Mouse (Mus musculus) heart, embryonic 16.5 days (tissue): ENCODE measurements at regions not wholly inside any gene's neighbourhood (a gene's known extent, or its start where the extent isn't known, plus 50 kb on each side); places are given as distances from the start of the nearest gene placed in this dataset.

ENCODE experiments used
- ATAC-seq: fragments of 200-750 bp; cut with Nextera tagmentation; replicated peaks from 2 replicates; pipeline ENCODE4 v1.8.0; 2017; ENCODE audit warnings: moderate number of reproducible peaks; ENCODE audit not compliant: insufficient read depth, low FRiP score; ENCODE audit errors: extremely low read depth
- H3K27ac ChIP-seq: fragments of 300-500 bp; sonication (generic); 2 replicates; pipeline ENCODE4 v1.5.1; 2014; ENCODE audit warnings: mild to moderate bottlenecking, low read length, control low read depth, moderate library complexity
- H3K27me3 ChIP-seq: fragments of 300-500 bp; sonication (generic); 2 replicates; pipeline ENCODE4 v1.6.1; 2014; ENCODE audit warnings: low read length, mixed read lengths; ENCODE audit not compliant: control insufficient read depth, insufficient read depth
- H3K36me3 ChIP-seq: fragments of 300-500 bp; sonication (generic); 2 replicates; pipeline ENCODE4 v1.6.1; 2014; ENCODE audit not compliant: control insufficient read depth, insufficient read depth
- H3K4me1 ChIP-seq: fragments of 300-500 bp; sonication (generic); 2 replicates; pipeline ENCODE4 v1.6.1; 2014; ENCODE audit warnings: low read length, mixed read lengths; ENCODE audit not compliant: control insufficient read depth, insufficient read depth
- H3K4me2 ChIP-seq: fragments of 300-500 bp; sonication (generic); 2 replicates; pipeline ENCODE4 v1.6.1; 2014; ENCODE audit warnings: low read depth, mild to moderate bottlenecking, control low read depth, low read length
- H3K4me3 ChIP-seq: fragments of 300-500 bp; sonication (generic); 2 replicates; pipeline ENCODE4 v1.5.1; 2014; ENCODE audit warnings: mild to moderate bottlenecking, control low read depth, low read length
- H3K9ac ChIP-seq: fragments of 300-500 bp; sonication (generic); 2 replicates; pipeline ENCODE4 v1.6.1; 2014; ENCODE audit warnings: low read length, control low read depth
- H3K9me3 ChIP-seq: fragments of 300-500 bp; sonication (generic); replicated peaks from 2 replicates; pipeline ENCODE4 v1.6.1; 2016; ENCODE audit warnings: low read length; ENCODE audit not compliant: control insufficient read depth
- WGBS: fragments of 180-500 bp; shearing (Covaris S2); extraction: QIAGEN DNeasy Blood & Tissue Kit; methylation state at CpG from one replicate; pipeline ENCODE4 v1.1.7; 2014; 5-methylcytosine and 5-hydroxymethylcytosine counted together

- no peak overlapping the region for H3K4me3 ChIP-seq
- no peak overlapping the region for H3K27ac ChIP-seq
- H3K9me3 ChIP-seq = no peaks in the 10 kb centered on the region
- H3K36me3 ChIP-seq = no peaks in the 10 kb centered on the region
- no peak overlapping the region for H3K9ac ChIP-seq
- 67% methylated on average over 4 of the region's 4 CpGs for WGBS
- no peaks in the 10 kb centered on the region for H3K27me3 ChIP-seq
- no peaks in the 10 kb centered on the region for H3K4me1 ChIP-seq
- no peak overlapping the region for H3K4me2 ChIP-seq
- ATAC-seq = no peak
Observed at GRCm38 (mm10) chr3:152006747-152007146, 159.3 kb downstream of the Gipc2 start.

- no peak overlapping the region for H3K4me2 ChIP-seq
- no peaks in the 10 kb centered on the region for H3K9me3 ChIP-seq
- 74% methylated on average over 3 of the region's 3 CpGs for WGBS
- H3K4me3 ChIP-seq = no peak overlapping the region
- H3K27me3 ChIP-seq = no peaks in the 10 kb centered on the region
- H3K4me1 ChIP-seq = no peaks in the 10 kb centered on the region
- no peak overlapping the region for H3K9ac ChIP-seq
- ATAC-seq = no peak
- H3K27ac ChIP-seq = no peak overlapping the region
- H3K36me3 ChIP-seq = no peaks in the 10 kb centered on the region
Observed at GRCm38 (mm10) chr3:152005366-152006025, 160.5 kb downstream of the Gipc2 start.

- H3K27ac ChIP-seq = no peak overlapping the region
- no peaks in the 10 kb centered on the region for H3K27me3 ChIP-seq
- no peak for ATAC-seq
- H3K4me1 ChIP-seq = no peaks in the 10 kb centered on the region
- no peak overlapping the region for H3K4me3 ChIP-seq
- H3K36me3 ChIP-seq = no peaks in the 10 kb centered on the region
- H3K9me3 ChIP-seq = no peaks in the 10 kb centered on the region
- no peak overlapping the region for H3K4me2 ChIP-seq
- H3K9ac ChIP-seq = no peak overlapping the region
- WGBS = 79% methylated on average over 7 of the region's 7 CpGs
Observed at GRCm38 (mm10) chr3:152004411-152004955, 161.5 kb downstream of the Gipc2 start.

- H3K27me3 ChIP-seq = no peaks in the 10 kb centered on the region
Observed at GRCm38 (mm10) chr3:151997534-151998107, 160.2 kb upstream of the Ptgfr start.

GRCm38 (mm10) chr3:151997111-151997510, 159.7 kb upstream of the Ptgfr start:
- H3K27ac ChIP-seq = no peak overlapping the region
- 79% methylated on average over 4 of the region's 4 CpGs for WGBS
- no peak overlapping the region for H3K4me3 ChIP-seq
- no peak overlapping the region for H3K4me2 ChIP-seq
- H3K9ac ChIP-seq = no peak overlapping the region
- no peak for ATAC-seq
- H3K27me3 ChIP-seq = no peaks in the 10 kb centered on the region
- no peaks in the 10 kb centered on the region for H3K9me3 ChIP-seq
- H3K4me1 ChIP-seq = peaks cover 5% of the 10 kb centered on the region
- H3K36me3 ChIP-seq = no peaks in the 10 kb centered on the region

More at GRCm38 (mm10) chr3:151997534-151998107, 160.2 kb upstream of the Ptgfr start:
- Histone ChIP-seq H3K4me2 (no peak overlapping the region), H3K4me1 (peaks cover 5% of the 10 kb centered on the region), H3K4me3 (no peak overlapping the region), H3K9ac (no peak overlapping the region), H3K27ac (no peak overlapping the region), H3K9me3 (no peaks in the 10 kb centered on the region), H3K36me3 (no peaks in the 10 kb centered on the region)
- no peak for ATAC-seq
- 59% methylated on average over 4 of the region's 4 CpGs for WGBS

- H3K27me3 ChIP-seq = no peaks in the 10 kb centered on the region
- H3K4me2 ChIP-seq = no peak overlapping the region
- no peak for ATAC-seq
- H3K36me3 ChIP-seq = no peaks in the 10 kb centered on the region
- H3K9me3 ChIP-seq = no peaks in the 10 kb centered on the region
- H3K4me1 ChIP-seq = no peaks in the 10 kb centered on the region
- no peak overlapping the region for H3K27ac ChIP-seq
- WGBS = 51% methylated on average over 1 of the region's 1 CpGs
- H3K9ac ChIP-seq = no peak overlapping the region
- H3K4me3 ChIP-seq = no peak overlapping the region
Observed at GRCm38 (mm10) chr3:151988221-151988620, 150.8 kb upstream of the Ptgfr start.

- Histone ChIP-seq H3K27me3 (no peaks in the 10 kb centered on the region), H3K4me2 (no peak overlapping the region), H3K36me3 (no peaks in the 10 kb centered on the region), H3K9me3 (no peaks in the 10 kb centered on the region), H3K27ac (no peak overlapping the region), H3K4me3 (no peak overlapping the region), H3K9ac (no peak overlapping the region), H3K4me1 (no peaks in the 10 kb centered on the region)
- ATAC-seq = no peak
- WGBS = 40% methylated on average over 1 of the region's 1 CpGs
Observed at GRCm38 (mm10) chr3:151978136-151978535, 140.7 kb upstream of the Ptgfr start.

GRCm38 (mm10) chr3:151977651-151978050, 140.2 kb upstream of the Ptgfr start:
- Histone ChIP-seq H3K4me1 (no peaks in the 10 kb centered on the region), H3K9me3 (no peaks in the 10 kb centered on the region), H3K27me3 (no peaks in the 10 kb centered on the region), H3K9ac (no peak overlapping the region), H3K27ac (no peak overlapping the region), H3K36me3 (no peaks in the 10 kb centered on the region), H3K4me2 (no peak overlapping the region), H3K4me3 (no peak overlapping the region)
- no peak for ATAC-seq
- WGBS = 79% methylated on average over 4 of the region's 4 CpGs

- Histone ChIP-seq H3K4me3 (no peak overlapping the region), H3K36me3 (no peaks in the 10 kb centered on the region), H3K9ac (no peak overlapping the region), H3K4me2 (no peak overlapping the region), H3K27ac (no peak overlapping the region), H3K9me3 (no peaks in the 10 kb centered on the region), H3K4me1 (no peaks in the 10 kb centered on the region), H3K27me3 (no peaks in the 10 kb centered on the region)
- WGBS = 88% methylated on average over 3 of the region's 3 CpGs
- no peak for ATAC-seq
Observed at GRCm38 (mm10) chr3:151949865-151950264, 112.4 kb upstream of the Ptgfr start.
